Mouse (Mus musculus) embryo, embryonic 11 days (tissue): ENCODE results near the gene Prkcb.

ENCODE experiments used
- DNase-seq: peaks from one replicate; pipeline ENCODE4 v3.0.0-alpha.2; 2015

Prkcb gene

DNA sequence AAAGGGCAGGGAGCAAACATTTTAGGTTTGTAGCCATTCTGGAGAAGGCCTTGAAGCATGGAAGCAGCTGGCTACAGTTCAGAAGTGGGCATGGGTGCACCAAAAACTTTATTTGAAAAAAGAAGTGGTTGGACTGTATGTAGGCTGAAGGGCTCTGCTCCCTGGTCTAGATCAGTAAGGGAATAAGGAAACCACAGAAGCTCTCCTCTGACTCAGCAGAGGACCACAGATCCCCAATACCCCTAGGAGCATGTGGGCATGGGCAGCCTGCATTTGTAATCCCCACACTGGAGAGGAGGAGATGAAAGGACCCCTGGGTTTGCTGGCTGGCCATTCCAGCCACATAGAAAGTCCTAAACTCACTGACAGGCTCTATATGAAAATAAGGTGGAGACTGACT lies 88.3 kb downstream of the Prkcb start:
- DNase-seq, result no peak

DNA sequence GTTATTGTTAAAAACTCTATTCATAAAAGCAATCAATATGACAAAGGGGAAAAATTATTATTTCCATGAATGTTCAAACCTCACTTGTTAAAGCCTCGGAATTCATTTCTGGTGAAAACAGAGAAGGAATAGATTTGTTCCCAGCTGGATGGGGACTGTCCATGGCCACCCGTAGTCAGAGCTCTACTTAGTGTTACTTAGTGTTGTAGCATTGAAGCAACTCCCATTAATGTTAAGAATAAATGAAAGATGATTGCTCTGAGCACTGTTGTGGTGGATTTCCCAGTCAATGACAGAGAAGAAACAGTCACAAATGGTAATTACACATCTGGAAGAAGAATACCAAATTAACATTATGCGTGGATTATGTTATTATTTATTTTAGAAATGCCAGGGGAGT lies 89.4 kb downstream of the Prkcb start:
- DNase-seq, result no peak

DNA sequence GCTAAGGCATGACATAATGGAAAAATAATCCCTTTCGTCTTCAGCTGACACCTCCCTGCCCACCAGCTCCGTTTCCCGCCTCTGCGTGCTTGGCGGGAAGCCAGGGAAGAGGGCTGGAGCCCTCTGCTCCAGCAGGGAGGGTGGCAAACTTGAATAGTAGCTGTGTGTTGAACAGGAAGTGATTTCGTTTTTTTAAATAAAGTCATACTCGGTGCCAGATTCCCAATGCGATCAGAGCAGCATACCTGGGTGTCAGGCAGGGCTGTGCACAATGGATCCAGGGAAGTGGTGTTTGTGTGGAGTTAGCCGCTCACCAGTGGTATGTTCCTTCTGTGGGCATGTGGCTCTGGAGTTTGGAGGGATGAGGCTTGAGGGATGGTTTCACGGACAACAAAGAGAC lies 89.9 kb downstream of the Prkcb start:
- DNase-seq, result peak; percentile 22

DNA sequence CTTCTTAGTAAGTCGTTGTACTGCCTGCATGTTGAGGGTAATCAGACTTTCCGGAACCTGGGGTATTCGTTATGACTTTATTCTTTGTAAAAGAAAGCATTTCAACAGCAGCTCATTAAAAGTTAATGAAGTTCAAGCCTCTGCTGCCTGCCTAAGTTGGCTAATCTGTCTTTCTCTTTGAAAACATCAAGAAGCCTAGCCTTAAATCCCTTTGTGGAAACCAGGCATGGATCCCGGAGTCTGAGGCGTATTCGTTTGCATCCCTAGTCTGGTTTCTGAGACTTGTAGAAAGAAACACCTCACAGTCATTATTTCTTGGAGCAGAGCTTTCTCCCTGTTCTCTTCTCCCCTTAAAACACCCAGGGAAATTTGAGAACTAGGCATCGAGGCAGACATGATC lies 90.7 kb downstream of the Prkcb start:
- DNase-seq, result no peak

DNA sequence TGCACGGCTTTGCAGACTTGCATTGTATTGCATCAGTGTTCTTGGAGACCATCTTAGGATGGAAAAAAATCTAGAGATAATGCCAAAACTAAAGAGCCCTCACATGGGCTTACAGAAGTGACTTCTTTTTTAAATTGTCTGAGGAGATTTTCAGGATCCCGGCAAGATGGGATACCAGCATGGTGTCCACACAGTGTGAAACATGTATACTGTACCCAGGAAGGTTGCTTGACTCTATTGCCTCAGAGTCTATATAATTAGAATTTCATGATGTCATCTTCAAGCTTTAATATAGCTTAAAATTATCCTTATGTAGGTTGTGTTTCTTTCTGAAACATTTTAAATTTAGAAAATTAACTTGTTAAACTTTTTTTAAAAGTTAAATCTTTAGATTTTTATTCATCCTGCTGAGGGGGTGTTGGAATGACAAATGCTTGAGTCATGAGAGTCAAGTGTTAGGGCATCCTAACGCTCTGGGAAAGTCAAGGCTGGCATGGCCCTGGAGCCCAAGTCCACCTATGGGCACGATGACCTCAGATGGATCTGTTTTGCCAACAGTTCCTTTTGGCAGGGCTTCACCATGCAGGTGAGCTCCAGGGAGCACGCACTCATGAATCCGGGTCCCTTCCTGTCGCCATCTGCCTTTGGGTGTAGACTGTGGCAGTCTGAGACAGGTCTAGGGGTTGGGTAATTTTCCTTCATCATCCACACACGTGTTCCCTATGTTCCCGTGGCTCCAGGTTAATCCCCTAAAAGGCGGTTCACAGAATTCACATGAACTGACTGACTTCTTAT lies 92.0 kb downstream of the Prkcb start:
- no peak for DNase-seq

DNA sequence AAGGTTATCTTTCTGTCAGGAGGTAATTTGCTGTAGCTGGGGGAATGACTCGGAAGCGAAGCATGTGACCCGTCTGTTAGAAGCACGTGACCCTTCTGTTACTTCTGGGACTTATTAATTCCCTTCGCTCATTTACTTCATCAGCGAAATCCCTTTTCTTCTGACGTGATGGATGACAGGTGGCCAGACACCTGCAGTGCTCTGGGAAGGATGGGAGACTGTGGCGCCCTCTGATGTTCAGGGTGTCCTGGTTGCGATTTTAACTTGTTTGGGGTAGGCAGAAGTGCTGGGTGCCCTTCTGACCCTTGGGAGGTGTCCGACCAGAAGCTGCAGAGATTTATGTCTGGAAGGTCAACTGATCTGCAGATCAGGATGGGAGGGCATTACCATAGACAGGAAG lies 93.0 kb downstream of the Prkcb start:
- DNase-seq, result no peak

DNA sequence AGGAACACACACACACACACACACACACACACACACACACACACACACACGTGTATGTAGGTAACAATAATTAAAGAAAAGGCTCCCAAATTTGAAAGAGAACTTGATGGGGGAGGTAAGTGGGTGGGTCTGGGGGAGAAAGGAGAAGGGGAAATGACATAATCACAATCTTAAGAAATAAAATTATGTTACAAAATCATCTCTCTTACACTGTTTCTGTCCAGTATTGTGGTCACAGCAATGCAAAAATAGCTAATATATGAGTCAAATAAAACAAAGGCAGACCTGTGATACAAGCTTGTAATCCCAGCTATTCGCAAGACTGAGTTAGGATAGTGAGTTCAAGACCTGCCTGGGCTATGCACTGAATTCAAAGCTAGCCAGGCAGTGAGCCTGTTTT lies 94.7 kb downstream of the Prkcb start:
- no peak for DNase-seq

DNA sequence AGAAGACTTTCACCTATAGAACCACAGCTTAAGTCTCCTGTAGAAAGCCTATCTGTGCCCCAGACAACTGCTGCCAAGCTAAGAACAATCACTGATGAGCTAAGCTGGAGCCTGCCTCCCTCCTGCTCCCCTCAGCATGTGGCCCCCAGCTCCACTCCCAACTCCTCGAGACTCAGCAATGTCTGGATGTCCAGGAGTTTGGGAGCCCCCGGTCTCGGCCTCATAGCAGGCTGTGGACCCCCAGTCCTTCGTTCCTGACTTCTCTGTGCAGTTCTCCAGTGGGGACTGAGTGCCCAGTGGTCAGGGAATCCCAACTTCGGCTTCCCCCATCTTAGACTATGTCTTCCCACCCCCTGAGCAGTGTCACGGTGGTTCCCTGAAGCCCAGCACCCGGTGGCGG lies 96.3 kb downstream of the Prkcb start:
- DNase-seq, result no peak

DNA sequence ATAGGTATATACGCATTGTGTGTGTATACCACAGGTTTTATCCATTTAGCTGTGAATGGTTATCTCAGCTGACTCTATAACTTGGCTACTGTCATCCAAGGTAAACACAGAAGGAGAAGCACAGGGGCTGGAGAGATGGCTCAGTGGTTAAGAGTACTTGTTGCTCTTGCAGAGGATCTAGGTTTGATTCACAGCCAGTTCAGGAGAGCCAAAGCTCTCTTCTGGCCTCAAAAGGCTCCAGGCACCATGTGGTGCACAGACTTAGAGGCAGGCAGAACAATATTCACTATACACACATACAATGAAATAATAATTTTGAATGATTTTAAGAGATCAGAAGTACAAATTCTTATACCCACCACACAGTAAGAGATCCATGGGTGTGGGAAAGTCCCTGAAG lies 98.0 kb downstream of the Prkcb start:
- no peak for DNase-seq

DNA sequence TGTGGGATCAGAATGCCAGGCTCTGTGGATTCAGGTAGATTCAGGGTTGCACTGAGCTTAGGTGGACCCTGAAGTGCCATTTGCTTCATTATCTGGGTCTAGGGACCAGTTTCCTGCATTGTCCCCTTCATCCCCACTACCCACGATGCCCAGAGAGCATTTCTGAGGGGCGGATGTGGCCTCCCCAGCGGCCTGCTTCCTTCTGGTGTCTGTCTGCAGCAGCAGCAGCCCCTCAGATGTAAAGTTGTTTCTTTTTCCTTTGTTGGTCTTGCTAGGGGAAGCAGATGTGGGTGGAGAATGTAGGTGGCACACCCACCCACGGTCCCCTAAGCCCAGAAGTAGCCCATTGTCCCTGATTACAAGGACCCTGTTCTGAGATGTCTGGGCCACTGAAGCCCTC lies 99.3 kb downstream of the Prkcb start:
- DNase-seq, result no peak

DNA sequence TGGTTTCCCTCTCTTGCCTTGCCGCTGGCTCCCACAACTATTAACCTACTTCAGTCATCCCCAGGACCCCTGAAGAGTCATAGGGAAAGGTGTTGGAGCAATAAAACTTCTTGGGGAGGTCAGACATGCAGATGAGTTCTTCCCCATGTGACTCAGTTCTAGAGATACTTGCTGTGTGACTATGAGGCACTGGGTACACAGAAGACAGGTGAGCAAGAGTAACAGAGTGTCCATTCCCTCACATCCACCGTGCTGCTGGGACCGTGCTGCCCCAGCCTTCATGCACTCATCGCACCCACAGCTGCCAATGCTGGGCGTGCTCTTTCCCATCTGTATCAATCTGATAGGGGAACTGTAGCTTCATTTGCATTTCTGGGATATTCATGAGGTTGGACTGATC lies 100.3 kb downstream of the Prkcb start:
- no peak for DNase-seq

DNA sequence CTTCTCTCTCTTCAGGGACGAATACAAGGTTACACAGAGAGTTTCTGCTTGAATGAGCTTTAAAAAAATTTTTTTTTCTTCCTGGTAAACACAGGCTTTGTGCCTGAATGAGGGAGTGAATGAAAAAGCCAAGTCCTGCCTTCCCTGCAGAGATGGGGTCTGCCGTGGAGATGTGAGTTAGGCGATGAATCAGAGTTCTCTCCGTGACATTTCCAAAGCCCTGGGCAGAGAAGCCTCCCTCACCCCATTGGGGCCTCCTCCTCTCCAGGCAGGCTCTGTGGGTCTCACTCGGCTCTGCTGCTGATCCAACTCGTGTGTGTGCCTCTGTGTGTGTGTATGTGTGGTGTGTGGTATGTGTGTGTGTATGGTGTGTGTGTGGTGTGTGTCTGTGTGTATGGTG lies 101.1 kb downstream of the Prkcb start:
- no peak for DNase-seq

DNA sequence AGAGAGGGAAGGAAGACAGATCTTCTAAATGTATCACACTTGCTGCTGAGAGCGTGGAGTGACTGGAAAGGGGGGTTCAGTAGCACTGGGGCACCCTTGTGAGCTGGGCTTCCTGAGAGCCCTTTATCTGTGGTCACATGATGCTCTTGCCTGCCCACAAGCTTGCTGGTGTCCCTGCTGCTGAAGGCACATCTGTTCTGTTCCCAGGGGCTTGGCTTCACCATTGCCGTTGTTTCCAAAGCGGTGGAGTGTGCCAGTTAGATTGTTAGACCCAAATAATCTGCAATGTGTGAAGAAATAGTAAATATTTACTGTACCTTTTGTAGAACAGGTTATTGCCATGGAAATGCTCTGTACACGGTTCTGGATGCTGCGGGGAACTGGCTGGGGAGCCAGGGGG lies 101.6 kb downstream of the Prkcb start:
- no peak for DNase-seq

DNA sequence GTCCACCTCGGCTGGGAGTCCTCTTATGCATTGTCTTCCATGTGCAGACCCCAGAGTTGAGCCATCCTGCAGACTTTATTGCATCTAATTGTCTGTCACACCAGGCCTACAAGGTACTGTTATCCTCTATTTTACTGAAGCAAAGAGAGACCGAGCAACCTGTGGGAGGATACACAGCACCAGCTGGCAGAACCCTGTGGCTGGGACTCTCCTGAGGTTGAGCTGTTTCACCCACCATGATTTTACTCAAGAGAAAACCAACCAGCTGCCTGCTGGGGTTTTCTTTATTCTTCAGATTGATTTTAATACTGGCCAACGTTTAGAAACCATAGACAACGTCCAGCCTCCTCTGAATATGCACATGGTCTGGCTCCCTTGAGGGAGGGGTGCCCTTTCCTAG lies 102.1 kb downstream of the Prkcb start:
- no peak for DNase-seq

DNA sequence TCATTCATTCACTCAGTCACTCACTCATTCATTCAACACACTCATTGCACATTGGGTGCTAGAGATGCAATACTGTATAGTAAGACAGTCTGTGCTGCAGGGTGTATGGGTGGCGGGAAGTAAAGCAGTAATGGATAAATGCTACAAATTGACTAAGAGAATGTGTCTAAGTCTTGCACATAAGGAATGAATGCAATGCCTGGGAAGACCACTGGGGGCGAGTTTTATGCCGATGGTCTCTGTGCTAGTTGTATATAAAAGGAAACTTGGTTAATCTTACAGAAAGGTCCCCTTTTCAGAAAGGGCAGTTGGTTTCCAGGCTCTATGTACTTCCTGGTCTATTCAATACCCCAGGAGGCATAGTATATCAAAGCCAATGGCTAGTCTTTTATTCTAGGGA lies 102.8 kb downstream of the Prkcb start:
- DNase-seq, result no peak

DNA sequence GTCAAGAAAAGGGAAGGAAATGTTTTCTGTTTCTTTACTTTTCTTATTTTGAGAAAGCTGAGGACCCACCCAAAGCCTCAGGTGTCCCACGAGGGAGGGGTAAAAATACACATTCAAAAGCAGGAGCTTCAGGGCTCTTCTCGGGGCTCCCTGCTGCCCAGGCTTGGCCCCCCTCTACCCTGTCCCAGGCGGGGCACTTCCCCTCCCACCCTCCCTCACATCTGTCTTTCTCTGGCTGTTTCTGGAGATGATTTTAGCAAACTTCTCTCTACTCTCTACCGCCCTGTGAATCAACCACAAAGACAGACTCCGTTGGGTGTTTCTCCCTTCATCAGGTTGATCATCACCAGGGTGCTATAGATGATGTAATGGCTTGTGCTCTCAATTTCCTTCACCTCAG lies 105.4 kb downstream of the Prkcb start:
- no peak for DNase-seq

DNA sequence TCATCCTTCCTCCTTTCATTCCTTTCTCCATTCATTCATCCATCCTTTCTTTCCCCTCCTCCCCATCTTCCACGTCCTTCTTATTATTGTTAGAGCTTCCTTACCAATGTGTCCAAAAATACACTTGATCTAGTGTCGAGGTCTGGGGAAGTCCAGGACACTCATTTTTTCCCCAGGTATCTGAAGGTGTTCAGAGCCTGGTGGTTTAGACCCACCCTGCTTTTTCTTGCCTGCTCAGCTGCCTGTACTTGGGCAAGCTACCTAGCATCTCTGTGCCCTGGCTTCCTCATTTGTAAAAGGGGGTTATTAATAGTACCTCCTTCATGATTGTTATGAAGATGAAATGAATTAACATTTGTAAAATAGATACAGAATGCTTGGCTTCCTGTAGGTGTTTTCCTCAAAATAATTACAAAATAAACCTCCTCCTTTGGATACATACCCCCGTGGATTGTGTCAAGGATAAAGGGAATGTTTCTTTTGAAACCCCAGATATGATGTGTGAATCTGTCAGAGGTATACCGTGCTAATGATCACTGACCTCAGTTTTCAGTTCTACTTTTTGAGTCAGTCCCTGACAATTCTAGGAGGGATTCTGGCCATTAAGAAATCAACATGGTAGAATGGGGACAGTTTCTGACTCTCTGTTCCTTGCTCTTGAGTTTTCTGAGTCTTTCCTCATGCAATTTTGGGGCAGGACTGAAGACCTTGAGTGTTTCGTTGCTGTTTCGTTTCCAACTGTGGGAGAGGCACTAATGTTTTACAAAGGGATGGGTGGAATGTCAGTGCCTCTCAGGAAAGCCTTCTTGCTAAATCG lies 106.8 kb downstream of the Prkcb start:
- DNase-seq, result no peak

DNA sequence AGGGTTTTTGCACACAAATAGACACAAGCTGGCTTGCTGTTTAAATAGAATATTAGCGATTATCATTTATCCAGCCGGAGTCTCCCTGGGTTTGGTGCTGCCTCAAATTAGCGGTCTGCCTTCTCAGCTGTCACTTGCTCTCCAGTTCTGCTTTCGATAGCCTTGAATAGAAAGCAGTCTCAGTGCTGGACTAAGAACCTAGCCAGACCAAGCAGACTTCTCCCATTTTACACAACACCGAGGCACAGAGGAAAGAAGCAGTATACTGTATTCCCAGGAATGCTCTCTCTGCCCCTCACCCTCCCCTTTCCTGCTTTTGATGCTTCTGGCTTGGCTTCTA lies 107.4 kb downstream of the Prkcb start:
- no peak for DNase-seq

DNA sequence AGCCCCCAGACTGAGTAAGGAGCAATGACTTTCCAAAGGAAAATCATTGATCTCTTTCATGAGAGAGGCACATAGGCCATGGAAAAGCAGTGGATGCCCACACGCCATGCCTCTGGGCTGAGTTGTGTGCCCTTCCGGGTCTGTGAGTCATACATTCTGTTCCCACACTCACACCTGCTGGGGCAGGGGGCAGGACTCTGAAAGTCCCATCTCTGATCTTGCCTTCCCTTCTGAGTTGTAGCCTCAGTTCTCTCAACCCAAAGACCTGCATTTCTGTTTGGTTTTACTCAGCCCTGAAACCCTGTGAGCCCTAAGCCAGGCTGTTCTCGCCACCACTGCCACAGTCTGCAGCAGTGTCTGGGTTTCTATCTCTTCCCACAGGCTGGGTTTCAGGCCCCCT lies 109.1 kb downstream of the Prkcb start:
- DNase-seq, result no peak

DNA sequence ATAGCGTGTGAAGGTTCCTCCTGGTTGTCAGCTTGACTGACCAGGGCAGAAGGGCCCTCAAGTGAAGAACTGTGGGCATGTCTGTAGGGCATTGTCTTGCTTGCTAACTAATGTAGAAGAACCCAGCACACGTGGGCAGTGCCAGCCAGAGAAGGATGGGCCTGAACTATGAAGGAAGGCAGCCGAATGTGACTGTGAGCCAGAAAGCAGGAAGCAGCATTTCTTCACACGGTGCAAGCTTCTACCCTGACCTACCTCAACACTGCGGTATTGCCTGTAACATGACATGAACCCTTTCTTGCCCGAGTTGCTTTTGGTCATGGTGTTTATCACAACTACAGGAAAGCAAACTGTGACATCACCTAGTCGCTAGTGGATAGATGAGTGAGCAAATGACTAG lies 113.5 kb downstream of the Prkcb start:
- DNase-seq, result no peak

DNA sequence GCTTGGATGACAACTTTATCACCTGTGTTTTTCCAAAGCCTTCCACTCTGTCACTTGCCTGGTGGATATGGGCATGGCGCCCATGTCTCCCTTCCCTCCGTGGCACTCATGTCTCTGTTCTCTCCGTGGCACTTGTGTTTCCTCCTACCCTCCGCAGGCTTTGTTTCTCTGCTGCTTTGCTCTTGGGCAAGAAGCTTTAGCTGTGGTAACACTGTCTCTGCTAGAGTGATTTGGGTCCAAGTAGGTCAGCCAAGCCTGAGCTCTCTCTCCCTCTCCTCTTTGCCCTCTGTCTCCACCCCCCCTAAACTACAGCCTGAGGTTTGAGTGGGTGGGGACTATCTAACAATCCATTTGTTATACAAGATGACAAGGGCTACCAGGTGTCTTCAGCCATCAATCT lies 114.8 kb downstream of the Prkcb start:
- DNase-seq, result no peak

DNA sequence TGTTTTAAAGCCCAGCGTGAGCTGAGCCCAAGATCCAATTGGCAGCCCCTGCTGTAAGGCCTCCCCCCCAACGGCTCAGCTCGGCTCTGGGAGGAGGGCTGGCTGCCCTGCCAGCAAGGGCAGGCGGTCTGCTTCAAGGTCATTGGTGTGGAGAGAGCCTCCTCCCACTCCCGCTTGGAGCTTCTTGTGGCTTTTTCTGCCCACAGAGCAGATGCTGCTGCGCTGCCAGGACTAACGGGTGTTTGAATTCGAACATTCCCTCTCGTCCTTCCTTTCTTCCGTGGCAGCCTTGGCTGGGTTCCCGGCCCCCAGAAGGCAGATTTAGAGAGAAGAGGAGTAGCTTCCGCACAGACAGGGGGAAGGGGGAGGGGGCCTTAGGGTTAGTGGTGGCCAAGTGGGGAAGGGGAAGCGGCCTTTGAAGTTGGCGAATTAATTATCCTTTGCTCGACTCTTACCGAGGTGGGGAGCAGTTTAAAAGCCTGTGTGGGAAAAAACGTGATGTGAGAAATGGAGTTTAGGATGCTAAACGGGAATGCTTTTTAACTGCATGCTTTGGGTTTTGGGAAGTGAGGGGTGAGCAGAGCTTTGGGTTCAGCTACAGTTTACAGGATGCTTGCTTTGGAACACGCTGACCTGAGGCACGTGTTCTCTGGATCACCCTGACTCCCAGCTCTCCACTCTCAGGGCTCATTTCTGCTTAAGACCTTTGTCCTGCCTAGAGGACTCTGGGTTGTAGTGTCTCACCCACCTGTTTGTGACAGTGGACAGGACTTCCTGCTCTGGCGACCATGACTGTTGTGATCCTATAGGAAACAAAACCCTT lies 116.2 kb downstream of the Prkcb start:
- DNase-seq, result peak; percentile 76

DNA sequence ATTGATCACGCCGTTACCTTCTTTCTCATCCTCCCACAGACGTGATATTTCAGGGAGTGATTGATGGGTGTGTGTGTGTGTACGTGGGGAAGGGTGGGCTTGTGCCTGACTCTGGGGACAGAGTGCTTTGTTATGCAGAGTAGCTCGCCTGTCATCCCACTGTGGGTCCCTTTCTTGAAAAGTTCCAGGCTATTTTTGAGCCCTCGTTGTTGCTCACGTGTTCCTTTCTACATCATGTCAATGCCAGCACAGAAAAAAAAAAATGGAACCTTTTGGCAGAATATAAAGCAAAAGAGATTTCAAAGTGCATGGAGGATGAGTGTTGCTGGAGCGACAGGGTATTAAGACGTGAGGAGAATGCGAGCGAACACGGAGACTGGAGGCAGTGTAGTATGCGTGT lies 118.1 kb downstream of the Prkcb start:
- DNase-seq, result no peak

DNA sequence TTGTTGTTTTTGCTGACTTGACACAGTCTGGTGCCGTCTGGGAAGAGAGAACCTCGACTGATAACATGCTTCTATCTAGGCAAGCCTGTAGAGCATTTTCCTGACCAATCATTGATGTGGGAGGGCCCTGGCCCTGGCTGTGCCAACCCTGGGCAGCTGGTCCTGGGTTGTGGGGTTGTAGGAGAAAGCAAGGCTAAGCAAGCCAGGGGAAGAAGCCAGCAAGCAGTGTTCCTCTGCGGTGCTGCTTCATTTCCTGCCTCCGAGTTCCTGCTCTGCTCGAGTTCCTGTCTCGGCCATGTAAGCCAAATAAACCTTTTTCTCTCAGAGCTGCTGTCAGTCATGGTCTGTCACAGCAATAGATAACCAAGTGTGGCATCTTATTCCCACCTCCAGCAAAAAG lies 121.4 kb downstream of the Prkcb start:
- no peak for DNase-seq
